Mouse (Mus musculus): ENCODE measurements around the gene Smurf2.

DNA sequence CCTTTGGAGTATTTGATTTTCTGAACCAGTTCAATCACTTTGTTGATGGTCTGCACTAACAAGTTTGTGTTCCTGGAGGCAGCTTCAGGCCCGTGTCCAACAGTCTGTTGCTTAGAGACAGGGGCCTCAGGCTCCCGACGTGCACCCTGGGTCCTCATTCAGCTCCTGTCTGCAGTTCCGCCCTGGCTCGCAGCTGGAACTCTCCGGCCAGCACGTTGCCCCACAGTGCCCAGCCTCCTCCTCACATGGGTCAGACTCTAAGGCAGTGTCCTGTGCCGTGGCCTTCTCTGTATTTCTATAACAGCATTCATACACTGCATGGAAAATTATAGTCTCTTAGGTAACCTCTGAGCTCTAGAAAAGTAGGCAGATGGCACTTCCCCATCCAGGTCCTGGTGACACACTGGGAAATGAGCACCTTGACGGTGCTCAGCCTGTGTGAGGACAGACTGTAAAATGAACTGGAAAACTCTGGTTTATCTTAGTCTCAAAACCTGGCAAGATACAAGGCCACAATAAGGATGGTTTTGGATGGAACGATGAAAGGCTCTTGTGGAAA lies 118.4 kb downstream of the Smurf2 start:
- TF ChIP-seq POLR2A (IDR thresholded peaks at IDR 0.05; ENCODE audit: extremely low read depth, insufficient read depth, low read length) (no peak), CTCF (IDR thresholded peaks at IDR 0.05; ENCODE audit: extremely low read depth, insufficient read depth, low read length) (no peak)

All from cortical plate, adult 2 months (tissue).